Mouse (Mus musculus): ENCODE results near the gene Map1b. TPM values are rescaled to one million over a fixed set of nuclear protein-coding genes. Genes with fewer than 3 reads are reported as not detected.
A peak's percentile ranks its signal among the peaks of the same experiment; 100 is the strongest.

The Map1b gene
- total RNA-seq, 2 experiments from 2014 or later = 709 to 737 TPM

DNA sequence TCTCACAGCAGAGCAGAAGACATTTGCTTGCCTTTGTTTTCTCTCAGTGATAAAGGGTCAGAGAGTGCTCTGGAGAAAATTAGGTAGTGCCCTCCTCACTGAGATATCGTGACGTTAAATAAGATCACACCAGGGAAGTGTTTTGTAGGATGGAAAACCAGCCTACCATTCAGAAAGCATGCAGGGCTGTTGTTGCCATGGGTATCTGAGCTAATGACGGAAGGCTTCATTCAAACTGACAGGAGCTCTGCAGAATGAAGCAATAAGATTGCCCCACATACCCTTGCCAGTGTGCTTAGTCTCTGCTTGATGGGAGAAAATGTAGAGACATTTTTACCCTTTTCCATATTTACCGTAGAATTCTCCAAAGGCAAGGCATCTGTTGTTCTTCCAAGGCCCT, 33.7 kb upstream of the Map1b start:
- TF ChIP-seq CTCF (conservative IDR thresholded peaks at IDR 0.05) = no peak
- no peak for DNase-seq (ENCODE audit: low spot score in 2 of 2)
- H3K27ac ChIP-seq = peak overlapping the region; percentile 73
- no peak overlapping the region for H3K4me3 ChIP-seq

DNA sequence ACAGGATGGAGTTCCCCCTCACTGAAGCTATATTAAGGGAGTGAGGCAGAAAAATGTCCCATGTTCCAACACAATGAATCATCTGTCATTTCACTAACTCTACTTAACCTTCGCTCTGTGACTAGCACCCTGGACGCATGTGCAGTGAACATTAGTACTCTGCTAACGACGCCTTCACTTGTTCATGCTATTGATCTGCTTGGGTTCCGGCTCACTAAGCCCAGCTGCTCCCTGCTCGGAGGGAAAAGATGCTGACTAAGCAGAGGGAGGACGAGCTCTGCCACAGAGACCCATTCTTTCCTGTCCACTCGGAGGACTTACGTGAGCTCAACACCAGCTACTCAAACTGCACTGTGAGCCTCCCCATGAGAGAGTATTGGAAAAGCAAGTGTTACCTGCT, 33.2 kb upstream of the Map1b start:
- no peak overlapping the region for H3K4me3 ChIP-seq
- TF ChIP-seq CTCF (conservative IDR thresholded peaks at IDR 0.05) = no peak
- H3K27ac ChIP-seq = peak overlapping the region; percentile 73
- DNase-seq (ENCODE audit: low spot score in 2 of 2) = no peak

DNA sequence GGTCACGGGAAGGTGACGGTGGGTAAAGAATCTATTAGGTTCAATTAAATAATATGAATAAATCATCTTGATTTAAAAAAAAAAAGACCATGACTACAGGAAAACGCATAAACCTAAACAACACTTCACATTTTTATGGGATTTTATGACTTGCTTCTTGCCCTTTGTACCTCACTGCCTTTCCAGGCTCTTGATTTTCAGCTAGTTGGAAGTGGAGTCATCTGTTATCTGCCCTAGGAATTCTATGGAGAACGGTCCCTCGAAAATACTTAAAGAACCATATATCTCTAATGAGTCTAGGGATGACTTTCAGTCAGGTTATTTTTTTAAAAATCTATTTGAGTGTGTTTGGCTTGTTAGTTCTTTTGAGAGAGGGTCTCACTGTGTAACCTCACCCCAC, 30.5 kb upstream of the Map1b start:
- no peak overlapping the region for H3K27ac ChIP-seq
- no peak for TF ChIP-seq CTCF (conservative IDR thresholded peaks at IDR 0.05)
- DNase-seq (ENCODE audit: low spot score in 2 of 2) = no peak
- no peak overlapping the region for H3K4me3 ChIP-seq

DNA sequence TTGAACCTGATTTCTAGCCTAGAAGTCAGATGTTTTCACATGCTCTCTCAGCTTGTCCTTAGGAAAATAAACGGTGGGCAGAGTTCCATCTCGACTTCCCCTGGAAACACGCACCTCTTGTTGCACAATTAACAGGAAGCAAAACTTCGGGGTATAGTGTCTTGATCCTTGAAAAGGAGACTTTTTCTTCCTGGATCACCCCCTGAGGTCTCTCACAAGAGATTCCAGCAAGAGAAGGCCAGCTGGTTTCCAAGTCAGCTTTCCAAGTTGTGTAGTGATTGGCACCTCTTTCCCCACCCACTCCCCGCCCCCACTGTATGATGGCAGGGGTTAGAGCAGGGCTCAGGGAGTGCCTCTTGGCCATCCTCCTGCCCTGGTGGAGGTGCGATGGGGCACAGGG, 28.9 kb upstream of the Map1b start:
- H3K27ac ChIP-seq = no peak overlapping the region
- no peak for TF ChIP-seq CTCF (conservative IDR thresholded peaks at IDR 0.05)
- no peak for DNase-seq (ENCODE audit: low spot score in 2 of 2)
- no peak overlapping the region for H3K4me3 ChIP-seq

DNA sequence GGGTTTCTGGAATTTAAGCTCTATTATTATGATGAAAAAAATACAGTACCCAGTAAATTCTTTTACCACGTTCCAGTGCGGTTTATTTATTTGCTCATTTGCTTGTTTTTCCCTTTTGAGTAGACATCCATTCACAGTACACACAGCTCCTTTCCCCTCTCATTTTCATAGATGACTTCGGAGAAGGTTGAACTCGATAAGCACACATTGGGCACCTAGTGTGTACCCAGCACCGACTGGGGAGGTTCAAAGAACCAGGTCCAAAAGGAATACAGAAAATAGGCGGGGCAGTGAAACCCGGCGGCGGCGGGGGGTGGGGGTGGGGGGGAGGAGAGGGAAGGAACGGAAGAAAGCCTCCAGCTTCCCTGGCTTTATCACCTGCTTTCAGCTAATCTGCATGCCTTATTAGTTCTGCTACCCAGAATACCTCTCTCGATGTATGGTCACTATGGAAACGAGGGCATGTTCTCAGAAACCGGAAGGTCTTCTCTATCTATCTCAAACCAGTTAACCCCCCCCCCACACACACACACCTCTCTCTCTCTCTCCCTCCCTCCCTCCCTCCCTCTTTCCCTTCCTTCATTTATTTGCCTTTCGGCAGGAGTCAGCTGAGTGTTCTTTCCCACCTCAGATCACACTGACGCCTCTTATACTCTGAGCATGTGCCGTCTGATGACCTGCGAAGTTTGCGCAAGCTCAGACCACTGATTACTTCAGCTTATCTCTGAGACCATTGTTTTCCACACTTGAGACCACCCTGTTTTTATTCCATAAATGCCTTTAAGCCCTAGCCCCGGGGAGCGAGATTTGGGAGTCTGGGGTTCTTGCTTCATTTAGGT, 25.3 kb upstream of the Map1b start:
- peak overlapping the region; percentile 8; the same call in 1 of the 2 replicates for H3K4me3 ChIP-seq
- TF ChIP-seq CTCF (conservative IDR thresholded peaks at IDR 0.05) = no peak
- DNase-seq (ENCODE audit: low spot score in 2 of 2) = no peak
- H3K27ac ChIP-seq = no peak overlapping the region

DNA sequence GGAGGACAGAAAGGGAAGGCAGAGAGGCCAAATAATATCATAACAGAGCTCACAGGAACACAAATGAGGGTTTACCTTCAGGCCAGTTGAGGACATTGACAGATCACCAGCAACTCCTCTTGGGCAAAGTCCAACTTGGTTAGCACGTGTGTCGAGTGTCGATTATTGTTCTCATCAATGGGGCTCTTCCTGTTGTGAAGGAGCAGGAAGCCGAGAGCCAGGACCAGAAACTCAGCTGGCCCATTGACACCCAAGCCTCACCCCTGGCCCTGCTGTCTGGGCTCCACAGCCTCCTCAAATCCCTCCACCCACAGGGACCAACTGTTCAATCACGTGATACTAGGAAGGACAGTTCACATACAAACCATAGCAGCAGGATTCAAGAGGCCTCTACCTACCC, 22.9 kb upstream of the Map1b start:
- no peak for TF ChIP-seq CTCF (conservative IDR thresholded peaks at IDR 0.05)
- Histone ChIP-seq H3K27ac (no peak overlapping the region), H3K4me3 (no peak overlapping the region)
- no peak for DNase-seq (ENCODE audit: low spot score in 2 of 2)

DNA sequence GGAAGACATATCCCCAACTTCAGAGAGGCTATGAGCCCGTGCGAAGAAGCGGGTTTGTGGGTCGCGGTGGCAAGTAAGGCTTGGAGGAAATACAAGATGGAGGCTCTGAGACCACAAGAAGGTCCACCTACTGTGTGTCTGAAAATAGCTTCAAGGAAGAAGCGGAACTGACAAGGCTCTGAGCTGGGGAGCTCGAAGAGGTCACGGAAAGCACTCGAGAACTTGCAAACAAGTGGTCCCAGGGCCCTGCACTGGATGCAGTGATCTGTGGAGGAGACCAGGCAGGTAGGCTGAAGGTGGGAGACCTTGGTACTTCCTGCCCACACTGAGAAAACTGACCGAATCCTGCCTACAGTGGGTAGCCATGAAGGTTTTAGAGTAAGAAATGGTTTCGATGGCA, 22.5 kb upstream of the Map1b start:
- no peak overlapping the region for H3K4me3 ChIP-seq
- no peak overlapping the region for H3K27ac ChIP-seq
- no peak for DNase-seq (ENCODE audit: low spot score in 2 of 2)
- TF ChIP-seq CTCF (conservative IDR thresholded peaks at IDR 0.05) = no peak

DNA sequence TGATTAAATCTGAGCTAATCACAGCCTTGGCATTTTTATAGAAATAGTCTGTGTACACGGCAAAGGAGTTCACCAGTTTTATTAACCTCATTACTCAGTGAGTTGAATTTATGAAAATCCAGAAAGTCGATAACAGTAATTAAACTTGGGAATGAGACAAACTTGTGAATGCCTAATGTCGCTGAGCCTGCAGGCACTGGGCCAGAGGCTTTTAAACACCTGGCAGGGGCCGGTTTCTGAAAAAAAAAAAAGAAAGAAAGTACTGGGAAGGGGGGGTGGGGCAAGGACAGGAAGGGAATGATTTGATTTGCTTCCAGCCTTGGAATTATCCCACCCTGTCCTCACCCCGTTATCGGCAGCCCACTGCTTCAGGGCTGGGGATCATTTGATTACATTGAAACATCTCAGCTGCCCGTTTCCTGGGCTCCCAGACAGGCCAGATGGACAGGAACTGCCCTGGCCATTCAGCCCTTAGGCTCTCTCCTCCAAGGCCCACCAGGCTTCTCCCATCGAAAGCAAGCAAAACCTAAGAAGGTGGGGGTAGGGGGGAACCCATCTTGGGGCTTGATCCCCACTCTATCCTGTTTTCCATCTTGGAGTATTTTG, 21.7 kb upstream of the Map1b start:
- Histone ChIP-seq H3K4me3 (no peak overlapping the region), H3K27ac (no peak overlapping the region)
- DNase-seq (ENCODE audit: low spot score in 2 of 2) = no peak
- no peak for TF ChIP-seq CTCF (conservative IDR thresholded peaks at IDR 0.05)

DNA sequence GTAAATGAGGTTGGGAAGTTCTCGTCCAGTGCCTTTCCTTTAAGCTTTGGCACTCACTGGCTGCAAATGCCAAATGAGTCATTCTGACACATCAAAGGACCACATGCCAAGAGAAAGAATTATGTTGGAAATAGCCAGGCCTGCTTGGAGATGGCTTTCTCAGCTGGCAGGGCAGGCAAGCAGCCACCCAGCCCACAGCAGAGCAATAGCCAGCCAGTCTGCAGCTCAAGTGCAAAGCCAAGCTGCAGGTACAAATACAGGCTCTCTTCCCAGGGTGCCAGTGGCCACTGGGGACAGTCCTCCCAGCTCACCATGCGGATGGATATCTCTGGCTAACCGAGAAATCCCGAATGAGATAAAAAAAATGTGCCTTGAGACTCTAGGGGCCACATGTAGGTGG, 12.1 kb upstream of the Map1b start:
- H3K27ac ChIP-seq = no peak overlapping the region
- no peak for DNase-seq (ENCODE audit: low spot score in 2 of 2)

DNA sequence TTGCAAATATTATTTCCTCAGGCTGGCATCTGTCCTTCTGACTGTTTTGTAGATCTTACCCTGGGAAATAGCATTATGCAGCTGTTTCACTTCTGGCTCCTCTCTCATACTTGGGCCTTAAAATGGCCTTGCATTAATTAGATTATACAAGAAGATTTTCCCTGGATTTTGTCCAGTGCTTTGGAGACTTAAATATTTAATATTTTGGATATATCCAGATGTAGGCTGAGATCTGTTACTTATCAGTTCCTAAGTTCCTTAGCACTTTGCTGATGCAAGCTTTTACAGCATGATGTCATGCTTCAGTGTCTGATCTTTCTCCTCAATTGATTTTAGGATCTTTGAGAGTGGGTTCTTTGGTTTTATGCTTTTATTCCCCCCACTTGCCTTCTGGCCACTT, 11.6 kb upstream of the Map1b start:
- H3K27ac ChIP-seq = no peak overlapping the region
- DNase-seq (ENCODE audit: low spot score in 2 of 2) = no peak
- H3K4me3 ChIP-seq = no peak overlapping the region
- no peak for TF ChIP-seq CTCF (conservative IDR thresholded peaks at IDR 0.05)

More for the DNA sequence above, 12.1 kb upstream of the Map1b start:
- no peak overlapping the region for H3K4me3 ChIP-seq
- TF ChIP-seq CTCF (conservative IDR thresholded peaks at IDR 0.05) = no peak

DNA sequence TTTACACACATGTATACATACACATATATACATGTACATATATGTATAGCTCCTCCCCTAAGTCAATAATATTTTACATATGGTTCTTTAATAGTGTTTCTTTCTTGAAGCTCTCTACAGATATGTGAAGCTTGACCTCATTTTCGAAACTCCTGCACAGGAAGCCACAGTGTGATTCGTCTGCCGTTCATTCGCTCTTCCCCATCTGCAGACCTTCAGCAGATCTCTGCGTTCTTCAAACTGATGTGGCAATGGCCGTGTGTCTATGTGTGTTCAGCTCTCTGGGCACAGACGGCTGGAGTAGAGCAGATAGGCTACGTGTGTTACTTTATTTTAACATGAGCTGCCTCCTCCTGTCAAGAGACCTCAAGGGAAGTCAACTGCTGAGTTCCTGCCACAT, 9.2 kb upstream of the Map1b start:
- Histone ChIP-seq H3K27ac (no peak overlapping the region), H3K4me3 (no peak overlapping the region)
- DNase-seq (ENCODE audit: low spot score in 2 of 2) = no peak
- no peak for TF ChIP-seq CTCF (conservative IDR thresholded peaks at IDR 0.05)

DNA sequence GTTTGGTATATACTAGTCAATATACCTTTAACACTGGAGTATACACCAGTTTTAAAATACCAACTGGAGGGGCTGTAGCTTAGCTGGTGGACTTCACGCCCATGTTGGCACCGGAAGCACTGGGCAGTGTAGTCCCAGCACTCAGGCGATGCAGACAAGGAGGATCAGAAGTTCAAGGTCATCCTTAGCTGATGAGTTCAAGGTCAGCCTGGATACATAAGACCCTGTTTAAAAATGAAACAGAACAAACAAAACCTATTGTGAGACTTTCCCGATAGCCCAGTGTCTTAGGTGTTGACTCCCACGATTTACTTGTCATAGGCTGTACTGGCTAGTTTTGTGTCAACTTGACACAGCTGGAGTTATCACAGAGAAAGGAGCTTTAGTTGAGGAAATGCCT, 1.5 kb upstream of the Map1b start:
- no peak for DNase-seq (ENCODE audit: low spot score in 2 of 2)
- Histone ChIP-seq H3K27ac (no peak overlapping the region), H3K4me3 (no peak overlapping the region)
- TF ChIP-seq CTCF (conservative IDR thresholded peaks at IDR 0.05) = no peak

DNA sequence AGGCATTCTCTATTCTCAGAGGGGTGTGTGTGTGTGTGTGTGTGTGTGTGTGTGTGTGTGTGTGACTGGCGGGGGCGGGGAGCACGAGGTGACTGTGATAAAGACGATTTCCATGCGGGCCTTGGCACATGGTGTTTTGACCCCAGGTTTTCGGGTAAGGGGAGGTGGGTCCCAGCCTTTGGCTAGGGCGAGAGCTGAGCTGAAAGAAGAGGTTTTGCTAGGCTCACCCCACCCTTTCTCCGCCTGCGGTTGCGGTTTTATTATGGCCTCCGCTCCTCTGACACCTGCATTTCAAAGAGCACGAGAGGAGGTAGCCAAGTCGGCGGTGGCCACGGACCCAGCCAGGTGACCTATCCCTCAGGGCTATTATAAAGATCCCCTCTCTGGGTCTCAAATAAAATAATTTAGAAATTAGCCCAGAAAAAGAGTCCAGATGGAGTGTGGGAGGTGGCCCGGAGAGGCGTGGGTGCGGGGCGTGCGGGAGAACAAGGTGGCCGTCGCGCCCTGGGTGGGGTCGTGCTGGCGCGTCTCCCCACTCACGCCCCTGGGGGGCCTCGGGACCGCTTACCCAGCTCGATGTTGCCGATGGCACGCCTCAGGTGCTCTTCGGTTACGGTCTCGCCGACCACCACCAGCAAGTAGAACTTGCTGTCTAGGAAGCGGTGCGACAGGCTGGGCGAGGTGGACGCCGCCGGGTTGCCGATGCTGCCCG, 448 bp downstream of the Map1b start:
- no peak for DNase-seq (ENCODE audit: low spot score in 2 of 2)
- TF ChIP-seq CTCF (conservative IDR thresholded peaks at IDR 0.05) = no peak
- Histone ChIP-seq H3K27ac (peak overlapping the region; percentile 98), H3K4me3 (peak overlapping the region; percentile 96)
